ENCODE assay signal across 26 mouse cellular contexts in the genomic region with DNA sequence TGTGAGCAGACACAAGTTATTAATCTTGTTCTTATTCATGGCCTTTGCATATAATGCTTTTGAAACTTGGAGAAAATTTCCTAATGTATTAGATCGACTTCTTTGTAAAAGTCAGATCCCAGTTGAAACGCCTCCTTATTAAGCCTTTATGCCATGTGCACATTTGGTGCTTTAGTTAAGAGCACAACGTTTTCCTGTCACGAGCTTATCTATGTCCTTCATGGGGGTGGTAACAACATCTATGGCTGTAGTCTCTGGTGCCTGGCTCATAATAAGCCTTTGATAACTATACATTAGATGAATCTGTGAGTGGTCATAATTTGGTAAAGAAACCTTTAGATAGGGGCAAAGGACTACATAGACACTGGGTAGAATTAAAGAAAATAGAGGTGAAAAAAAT. TPM values are rescaled to one million over a fixed set of nuclear protein-coding genes. Genes with fewer than 3 reads are reported as not detected.
"Had no signal": no experiment of that assay in that cellular context is flagged by ENCODE, and none has a peak within 500 bp of the region (broad histone marks: within the 10 kb centered on the region; RNA-seq: fewer than 3 reads in every experiment).

No protein-coding gene starts in this region.

- H3K4me2 ChIP-seq: intestine, embryonic 15.5 days; kidney, embryonic 15.5 days; limb, embryonic 13.5 days; lung, embryonic 14.5 days; midbrain, embryonic 11.5 days had no signal

- DNase-seq: kidney, adult 11 months; kidney, adult 8-10 months; kidney, postnatal 10 days; kidney, postnatal 36 days; lung, embryonic 14.5 days; midbrain, embryonic 14.5 days; thymus, adult 2 months; thymus, postnatal 14 days had no signal

- H3K27me3 ChIP-seq: intestine, embryonic 15.5 days; kidney, embryonic 15.5 days; limb, embryonic 13.5 days; megakaryocyte, embryonic 14.5 days had no signal

- ATAC-seq: intestine, embryonic 15.5 days; lung, postnatal 0 days had no signal

- H3K9me3 ChIP-seq: intestine, embryonic 15.5 days; kidney, embryonic 15.5 days; limb, embryonic 10.5 days; limb, embryonic 13.5 days had no signal

- H3K36me3 ChIP-seq: intestine, embryonic 15.5 days; kidney, embryonic 15.5 days; limb, embryonic 10.5 days; limb, embryonic 13.5 days had no signal

- H3K9ac ChIP-seq: intestine, embryonic 15.5 days; kidney, embryonic 15.5 days; limb, embryonic 13.5 days; lung, embryonic 14.5 days had no signal

- H3K4me1 ChIP-seq: intestine, embryonic 15.5 days; kidney, embryonic 15.5 days; limb, embryonic 10.5 days; limb, embryonic 13.5 days had no signal

- H3K27ac ChIP-seq: intestine, embryonic 15.5 days; kidney, embryonic 15.5 days; limb, embryonic 10.5 days; limb, embryonic 13.5 days; macrophage; stomach, postnatal 0 days had no signal

- H3K4me3 ChIP-seq: intestine, embryonic 15.5 days; kidney, embryonic 15.5 days; limb, embryonic 10.5 days; limb, embryonic 13.5 days; megakaryocyte, embryonic 14.5 days had no signal

RNA-seq across cellular contexts. Expression of a gene that starts 36.8 kb away (rescaled TPM):
- total RNA-seq: layer of hippocampus, postnatal 14 days; left cerebral cortex, postnatal 25 days; liver, adult 2 months; midbrain, postnatal 0 days had no signal
- polyA plus RNA-seq: intestine, embryonic 15.5 days; kidney, embryonic 15.5 days; limb, embryonic 10.5 days; limb, embryonic 13.5 days; liver, adult 2 months; liver, embryonic 16.5 days; lung, embryonic 14.5 days; lung, postnatal 0 days; macrophage; midbrain, embryonic 11.5 days; midbrain, embryonic 14.5 days; midbrain, postnatal 0 days; neural tube, embryonic 11.5 days; small intestine, adult 2 months; spleen, adult 2 months; stomach, embryonic 14.5 days; stomach, postnatal 0 days; thymus, adult 2 months had no signal
